Mouse (Mus musculus) ES-CJ7 (cell line): Measurements from ENCODE around the gene Nat8f4.
"Not testable (repeated sequence)": the region's sequence is repeated elsewhere in the genome, so short reads cannot be mapped to it uniquely, and the experiment has no call there.

Source experiments
- DNase-seq: peaks from one replicate; pipeline ENCODE4 v3.0.0; 2011; ENCODE audit warnings: low read depth, low spot score

Gene Nat8f4

DNA sequence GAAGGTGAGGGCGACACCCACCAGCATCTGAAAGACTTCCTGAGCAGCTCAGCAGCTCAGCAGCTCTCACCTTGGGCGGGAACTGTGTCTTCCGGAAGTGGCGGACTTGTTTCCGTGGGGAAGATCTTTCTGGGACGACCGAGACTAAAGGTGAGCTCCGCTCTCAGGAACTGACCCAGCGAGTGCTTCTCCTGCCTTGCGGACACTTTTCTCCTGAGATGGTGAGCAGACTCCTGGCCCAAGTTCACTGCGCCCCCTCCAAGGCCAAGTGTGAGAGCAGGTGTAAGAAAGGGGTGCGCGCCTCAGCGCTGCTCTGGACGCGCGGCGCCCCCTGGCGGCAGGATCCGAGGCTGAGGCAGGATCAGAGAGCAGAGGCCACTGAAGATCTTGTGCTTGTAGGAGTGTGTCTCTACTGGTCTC is at the start of gene Nat8f4:
Gene Nat8f4, minus strand, starts transcription at position 243 of the 420 bp plus-strand sequence.
- DNase-seq = peak; percentile 75

DNA sequence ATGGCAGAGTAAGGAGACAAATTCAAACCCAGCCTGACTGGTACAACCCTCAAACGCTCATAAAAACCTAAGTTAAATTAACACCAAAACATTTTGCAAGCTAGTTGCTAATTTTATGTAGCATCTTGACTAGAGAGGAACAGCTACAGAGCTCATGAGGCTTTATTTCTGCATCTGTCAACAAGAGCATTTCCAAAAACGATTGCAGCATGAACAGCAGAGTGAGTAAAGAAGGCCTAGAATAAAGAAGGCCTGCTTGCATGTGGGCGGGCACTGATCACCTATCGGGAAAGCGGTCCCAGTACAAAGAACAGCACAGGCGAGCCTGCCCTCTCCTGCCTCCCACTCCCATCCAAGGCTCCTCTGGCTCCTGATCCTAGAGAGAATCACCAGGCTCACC is 43.9 kb upstream of the Nat8f4 start:
- DNase-seq = no peak

DNA sequence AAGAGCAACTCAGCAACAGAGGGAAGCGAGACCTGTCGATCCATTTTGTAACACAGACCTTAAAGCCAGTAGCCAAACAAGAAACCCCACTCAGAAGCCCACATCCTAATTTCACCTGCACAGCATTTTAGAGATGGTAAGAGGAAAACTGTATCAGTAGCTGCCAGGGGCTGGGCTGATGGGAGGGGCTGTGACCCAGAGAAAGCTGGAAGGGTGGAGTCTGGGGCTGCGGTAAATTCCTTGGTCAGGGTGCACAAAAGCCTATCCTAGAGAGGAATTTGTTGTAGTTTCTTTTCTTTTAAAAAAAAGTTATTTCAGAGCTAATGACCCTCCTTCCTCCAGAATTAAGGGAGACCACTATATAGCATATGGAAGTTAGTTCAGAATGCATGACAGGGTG is 37.8 kb upstream of the Nat8f4 start:
- no peak for DNase-seq

DNA sequence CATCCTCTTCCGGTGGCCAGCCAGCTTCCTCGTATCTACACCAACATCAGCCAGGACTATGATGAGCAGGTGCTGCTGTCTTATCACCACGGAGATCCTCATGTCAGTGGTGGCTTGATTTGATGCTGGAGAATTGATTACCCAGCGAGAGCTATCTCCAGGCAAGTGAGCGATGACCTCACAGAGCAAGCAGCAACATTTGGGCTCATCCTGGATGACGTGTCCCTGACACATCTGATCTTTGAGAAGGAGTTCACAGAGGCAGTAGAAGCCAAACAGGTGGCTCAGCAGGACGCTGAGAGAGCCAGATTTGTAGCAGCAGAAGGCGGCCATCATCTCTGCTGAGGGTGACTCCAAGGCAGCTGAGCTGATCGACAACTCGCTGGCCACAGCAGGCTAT is 34.0 kb upstream of the Nat8f4 start:
- no peak for DNase-seq

DNA sequence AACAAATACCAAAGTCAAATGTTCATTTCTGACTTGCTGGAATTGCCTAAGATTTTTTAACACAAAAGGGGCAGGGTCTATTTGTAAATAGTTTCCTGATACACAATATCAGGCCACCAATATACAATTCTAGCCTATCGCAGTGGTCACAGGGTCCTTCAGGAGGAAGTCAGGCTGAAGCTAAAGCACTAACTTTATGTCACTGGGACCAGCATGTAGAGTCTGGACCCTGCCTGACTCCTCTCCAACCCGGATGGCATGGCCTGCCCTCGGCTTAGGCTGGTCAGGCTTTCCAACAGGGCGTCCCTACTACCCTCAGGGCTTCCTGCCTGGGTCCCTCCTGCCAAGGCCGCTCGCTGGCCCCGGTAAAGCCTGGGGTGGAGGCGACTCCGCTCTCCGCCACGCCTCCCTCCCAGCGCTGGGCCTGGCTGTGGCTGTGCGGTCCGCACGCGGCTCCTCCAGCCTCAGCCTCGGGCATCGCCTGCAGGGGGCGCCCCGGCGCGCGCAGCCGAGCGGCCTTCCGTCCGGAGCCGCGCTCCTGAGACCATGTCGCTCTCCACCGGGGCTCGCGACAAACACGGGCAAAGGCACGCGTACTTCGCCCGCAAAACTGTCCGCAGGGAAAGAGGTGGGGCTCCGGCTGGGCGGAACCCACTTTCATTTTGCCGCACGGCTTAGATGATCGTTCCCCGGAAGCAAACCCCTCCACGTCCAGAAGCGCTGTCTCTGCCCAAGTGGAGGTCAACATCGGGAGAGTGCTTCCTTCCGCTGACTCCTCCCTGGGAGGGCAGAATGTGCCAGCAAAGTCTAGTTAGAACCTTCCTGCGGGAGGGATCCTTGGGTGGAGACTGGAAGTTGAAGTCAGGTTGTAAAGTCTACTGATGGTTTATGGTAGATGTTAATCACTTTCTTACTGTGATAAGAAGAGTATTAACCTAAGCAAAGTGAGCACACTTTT is 32.1 kb upstream of the Nat8f4 start:
- peak; percentile 89 for DNase-seq

DNA sequence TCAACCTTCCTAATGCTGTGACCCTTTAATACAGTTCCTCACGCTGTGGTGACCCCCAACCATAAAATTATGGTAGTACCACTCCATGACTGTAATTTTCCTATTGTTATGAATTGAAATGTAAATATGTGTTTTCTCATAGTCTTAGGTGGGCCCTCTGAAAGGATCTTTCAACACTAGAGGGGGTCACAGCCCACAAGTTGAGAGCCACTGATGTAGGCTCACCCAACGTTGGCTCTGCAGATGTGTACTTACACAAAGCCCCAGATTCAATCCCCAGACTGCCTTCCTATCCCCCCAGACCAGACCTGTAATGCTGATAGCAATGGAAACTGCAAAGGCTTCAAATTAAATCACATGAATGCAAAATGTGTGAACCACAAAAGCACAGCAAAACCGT is 31.0 kb upstream of the Nat8f4 start:
- no peak for DNase-seq

DNA sequence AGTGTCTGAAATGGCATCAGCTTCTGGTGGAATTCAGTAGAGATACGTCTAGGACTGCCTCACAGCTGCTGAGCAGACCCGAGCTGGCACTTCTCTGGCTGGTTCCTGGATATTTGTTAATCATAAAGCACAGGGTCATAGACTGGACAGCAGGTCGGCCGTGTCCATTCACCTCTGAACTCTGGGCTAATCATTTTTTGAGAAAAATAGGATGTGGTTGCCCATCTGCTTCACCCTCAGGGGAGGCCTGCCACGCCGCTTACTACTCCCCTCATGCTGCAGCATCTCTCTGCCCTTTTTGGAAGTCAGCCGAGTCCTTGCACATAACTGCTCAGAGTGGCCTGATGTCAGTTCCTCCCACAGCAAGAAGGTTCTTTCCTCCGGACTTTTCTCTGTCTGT is 29.4 kb upstream of the Nat8f4 start:
- no peak for DNase-seq

DNA sequence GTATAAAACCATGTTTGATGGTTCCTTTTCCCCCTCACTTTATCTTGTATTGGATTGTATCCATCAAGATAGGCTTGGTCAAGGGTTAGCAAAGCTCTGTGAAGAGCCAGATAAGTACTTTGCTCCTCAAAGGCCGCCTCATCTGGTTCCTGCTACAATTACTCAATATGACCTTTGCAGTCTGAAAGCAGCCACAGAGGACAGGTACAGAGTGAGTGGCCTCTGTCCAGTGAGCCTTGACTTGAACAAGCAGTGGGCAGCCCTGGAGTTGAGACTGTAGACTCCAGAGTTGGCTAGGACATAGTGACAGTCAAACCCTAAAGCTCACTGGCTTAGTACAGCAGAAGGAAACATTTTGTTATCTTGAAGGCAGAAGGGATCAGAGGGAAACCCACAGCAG is 24.6 kb upstream of the Nat8f4 start:
- DNase-seq = no peak

DNA sequence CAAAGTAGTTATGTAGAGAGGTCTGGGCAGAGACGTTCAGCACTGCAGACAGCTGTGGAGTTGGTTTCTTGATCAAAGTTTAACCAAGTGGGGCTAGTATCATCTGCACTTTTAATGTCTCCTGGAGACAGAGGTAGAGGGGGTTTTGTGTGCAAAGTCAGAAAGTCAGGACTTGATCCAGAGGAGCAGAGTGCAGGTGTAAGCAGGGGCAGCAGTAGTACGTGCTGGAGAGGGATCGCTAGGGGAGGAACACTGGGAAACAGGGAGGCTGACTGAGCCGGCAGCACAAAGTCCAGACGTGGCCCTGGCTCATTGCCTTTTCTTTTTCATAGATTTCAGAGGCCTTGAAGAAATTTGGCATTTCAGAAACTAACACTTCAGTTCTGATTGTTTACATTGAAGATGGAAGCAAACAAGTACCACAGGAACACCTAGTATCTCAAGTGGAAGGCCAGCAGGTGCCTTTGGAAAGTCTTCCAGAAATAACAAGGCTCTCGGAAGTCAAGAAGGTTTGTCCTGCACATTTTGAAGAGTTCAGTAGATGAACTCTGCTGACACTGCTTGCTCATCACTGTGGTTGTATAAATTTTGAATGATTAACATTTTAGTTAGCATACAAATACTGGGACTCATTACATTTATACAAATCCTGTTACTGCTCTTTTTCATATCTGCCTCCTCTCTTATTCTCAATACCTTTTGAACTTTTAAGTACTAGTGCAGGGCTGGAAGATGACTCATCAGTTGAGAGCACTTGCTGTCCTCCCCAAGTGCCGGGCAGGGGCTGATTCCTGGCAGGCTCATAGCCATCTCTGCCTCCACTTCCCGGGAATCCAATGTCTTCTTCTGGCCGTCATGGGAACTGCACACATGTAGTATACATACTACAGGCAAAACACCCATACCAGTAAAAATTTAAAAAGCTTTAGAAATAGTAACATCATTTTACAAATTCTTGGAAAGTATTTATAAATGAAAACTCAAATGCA is 23.1 kb upstream of the Nat8f4 start:
- DNase-seq = no peak

DNA sequence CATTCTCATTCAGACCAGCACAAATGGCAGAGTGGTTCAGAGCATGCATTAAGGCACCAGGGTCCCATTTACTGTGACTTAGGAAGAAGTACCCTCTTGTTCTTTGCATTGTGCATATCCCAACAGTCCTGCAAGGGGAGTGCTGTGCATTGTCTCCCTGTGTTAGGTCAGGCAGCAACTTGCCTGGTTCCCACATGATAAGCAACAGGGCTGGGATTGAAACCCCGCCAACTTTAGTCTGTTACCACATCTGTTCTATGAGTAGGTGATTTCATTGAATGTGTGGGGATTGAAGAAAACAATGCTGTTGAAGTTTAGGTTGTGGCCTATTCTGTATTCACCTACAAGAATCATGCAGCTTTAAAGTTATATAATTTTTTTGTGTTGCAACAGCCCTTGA is 22.0 kb upstream of the Nat8f4 start:
- no peak for DNase-seq

DNA sequence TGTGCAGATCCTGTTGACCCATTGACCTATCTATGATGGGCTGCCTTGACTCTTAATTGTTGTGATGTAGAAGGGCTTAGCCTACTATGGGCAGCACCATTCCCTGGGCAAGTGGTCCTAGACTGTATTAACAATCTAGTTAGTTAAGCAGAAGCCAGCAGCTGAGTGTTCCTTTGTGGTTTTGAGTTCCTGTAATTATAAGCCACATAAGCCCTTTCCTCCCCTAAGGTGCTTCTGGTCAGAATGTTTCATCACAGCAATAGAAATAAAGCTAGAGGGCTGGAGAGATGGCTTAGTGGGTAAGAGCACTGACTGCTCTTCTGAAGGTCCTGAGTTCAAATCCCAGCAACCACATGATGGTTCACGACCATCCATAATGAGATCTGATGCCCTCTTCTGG is 19.0 kb upstream of the Nat8f4 start:
- DNase-seq = no peak

DNA sequence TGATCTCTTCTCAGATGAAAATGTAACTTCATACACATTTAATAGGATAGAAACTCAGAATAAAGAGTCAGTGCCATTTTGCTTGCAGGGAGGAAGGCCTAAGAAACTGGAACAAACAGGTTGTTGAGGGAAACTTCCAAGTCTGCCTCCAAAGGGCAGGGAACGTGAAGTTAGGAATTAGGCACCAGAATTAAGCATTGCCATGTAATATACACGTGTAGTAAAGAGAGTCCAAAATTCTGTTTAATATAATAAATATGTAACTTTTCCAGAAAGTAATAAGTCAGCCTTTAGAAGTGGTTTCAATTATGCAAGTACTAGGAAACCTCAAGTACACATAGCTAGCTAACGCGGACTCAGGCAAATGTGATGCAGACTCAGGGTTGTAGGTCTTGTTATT is 14.7 kb upstream of the Nat8f4 start:
- DNase-seq = no peak

DNA sequence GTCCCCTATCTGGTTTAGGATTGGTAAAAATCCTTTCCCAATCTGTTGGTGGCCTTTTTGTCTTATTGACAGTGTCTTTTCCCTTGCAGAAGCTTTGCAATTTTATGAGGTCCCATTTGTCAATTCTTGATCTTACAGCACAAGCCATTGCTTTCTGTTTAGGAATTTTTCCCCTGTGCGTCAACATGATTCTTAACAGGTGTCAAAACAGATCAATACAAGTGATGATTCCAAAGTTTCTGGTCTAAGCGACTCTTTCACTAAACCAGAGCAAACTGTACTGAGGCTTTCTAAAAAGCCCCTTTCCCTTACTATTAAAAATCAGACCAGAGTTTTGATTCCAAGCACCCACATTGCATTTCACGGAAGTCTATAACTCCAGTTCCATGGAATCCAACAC is 13.7 kb upstream of the Nat8f4 start:
- DNase-seq = not testable (repeated sequence)

DNA sequence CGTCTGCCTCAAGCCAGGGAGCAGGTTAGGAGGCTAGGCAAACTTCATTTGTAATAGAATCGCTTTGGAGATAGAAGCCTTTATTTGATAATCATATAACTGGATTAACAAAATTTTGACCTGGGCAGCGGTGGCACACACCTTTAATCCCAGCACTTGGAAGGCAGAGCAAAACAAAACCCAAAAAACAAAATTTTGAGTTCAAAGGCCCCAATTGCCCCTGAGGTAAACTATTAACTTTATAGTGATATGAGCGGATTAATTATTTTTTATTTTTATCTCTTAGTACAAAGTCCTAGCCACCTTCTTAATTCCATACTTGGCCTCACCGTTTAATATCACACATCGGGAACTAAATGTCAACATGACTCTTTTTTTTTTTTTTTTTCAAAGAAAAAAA is 11.9 kb upstream of the Nat8f4 start:
- no peak for DNase-seq

DNA sequence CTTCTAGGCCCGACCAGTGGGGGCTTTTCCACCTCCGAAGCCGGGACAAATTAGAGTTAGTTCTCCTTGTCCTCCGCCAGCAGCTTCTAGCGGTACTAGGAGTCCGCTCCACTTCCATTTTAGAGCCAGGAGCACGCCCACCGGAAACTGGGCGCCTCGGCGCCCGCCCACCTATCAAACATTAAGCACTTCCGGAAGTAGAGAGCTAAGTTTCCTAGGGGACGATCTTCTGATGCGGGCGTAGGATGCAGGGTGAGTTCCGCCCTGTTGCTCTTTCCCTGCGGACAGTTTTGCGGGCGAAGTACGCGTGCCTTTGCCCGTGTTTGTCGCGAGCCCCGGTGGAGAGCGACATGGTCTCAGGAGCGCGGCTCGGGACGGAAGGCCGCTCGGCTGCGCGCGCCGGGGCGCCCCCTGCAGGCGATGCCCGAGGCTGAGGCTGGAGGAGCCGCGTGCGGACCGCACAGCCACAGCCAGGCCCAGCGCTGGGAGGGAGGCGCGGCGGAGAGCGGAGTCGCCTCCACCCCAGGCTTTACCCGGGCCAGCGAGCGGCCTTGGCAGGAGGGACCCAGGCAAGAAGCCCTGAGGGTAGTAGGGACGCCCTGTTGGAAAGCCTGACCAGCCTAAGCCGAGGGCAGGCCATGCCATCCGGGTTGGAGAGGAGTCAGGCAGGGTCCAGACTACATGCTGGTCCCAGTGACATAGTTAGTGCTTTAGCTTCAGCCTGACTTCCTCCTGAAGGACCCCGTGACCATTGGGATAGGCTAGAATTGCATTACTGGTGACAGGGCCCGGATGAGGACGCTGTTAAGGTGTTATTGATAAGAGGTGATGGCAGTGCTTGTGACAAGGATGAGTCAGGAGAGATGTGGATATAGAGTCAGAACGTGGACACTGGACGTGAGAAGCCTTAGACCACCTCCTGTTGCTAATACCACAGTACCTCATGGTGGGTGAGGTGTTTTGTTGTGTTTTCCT is 11.1 kb upstream of the Nat8f4 start, which contains the start of gene Nat8f1:
Gene Nat8f1, minus strand, starts transcription at position 149 of the 975 bp plus-strand sequence.
- DNase-seq = peak; percentile 90

DNA sequence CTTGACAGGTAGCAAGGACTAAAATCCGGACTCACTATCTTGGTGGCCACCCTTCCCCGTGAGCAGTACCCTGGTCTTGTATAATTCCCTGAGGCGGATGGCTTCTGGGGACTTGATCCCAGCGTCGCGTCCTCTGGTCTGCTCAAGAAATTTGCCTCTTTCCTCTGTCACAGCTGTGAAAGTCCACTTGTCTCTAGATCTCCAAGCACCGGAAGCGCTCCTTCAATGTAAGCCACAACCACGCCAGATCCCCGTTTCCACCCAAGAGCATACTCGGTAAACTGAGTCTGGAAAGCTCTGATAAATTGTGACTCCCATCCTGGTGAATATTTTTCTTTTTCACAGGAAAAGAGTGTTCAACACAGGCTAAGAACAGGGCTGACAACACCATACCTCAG is 10.5 kb upstream of the Nat8f4 start:
- DNase-seq = no peak

DNA sequence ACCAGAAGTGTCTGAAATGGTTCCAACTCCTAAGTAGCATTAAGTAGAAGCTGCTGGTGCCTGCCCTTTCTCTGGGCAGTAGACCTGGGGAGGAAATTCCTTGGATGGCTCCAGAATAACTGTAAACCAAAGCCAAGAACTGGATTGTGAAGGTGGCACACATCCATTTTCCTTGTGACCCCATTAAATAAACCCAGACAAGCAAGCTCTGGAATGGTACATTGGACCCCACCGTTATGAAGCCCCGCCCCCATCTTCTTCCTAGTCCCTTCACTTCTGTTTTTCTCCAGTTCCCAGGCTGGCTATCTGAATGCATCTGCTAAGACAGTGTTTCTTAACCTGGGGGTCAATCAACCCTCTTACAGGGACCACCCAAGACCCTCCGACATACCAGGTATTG is 6.9 kb upstream of the Nat8f4 start, which contains the start of gene Tprkb:
Gene Tprkb, plus strand, starts transcription at position 279 of the 400 bp plus-strand sequence.
- no peak for DNase-seq

DNA sequence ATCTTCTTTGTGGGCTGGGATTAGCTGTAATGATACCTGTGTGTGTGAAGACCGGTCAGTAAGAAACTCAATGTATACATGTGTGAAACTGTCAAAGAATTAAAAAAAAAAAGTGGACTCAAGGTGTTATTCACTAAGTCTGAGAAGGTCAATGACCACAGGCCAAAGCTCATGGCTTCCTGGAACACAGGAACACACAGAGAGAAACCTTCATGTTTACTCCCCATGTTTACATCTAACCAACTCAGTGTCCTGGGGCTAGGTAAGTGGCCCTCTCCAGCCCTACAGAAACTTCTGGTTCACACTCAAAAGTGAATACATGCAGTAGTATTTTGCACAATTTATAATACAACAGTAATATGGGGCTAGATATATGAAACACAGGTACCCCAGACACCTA is 5.0 kb upstream of the Nat8f4 start:
- no peak for DNase-seq

DNA sequence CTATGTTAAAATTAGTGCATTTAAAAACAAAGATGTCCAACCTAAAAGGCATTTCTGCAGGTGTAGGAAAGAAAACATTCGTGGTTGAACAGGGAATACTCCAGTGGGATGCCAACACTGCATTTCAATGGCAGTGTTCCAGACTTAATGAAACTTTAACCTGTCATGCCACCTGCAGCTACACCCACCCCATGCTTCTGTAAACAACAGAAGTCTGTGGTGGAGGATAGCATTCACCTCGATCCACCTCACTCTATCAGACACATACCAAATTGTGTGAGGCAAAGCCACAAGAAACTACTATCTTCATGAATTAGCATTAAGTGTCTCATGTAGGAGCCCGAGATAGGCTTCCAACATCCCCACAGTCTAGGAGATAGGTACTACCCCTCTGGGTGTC is 3.7 kb upstream of the Nat8f4 start:
- DNase-seq = no peak

DNA sequence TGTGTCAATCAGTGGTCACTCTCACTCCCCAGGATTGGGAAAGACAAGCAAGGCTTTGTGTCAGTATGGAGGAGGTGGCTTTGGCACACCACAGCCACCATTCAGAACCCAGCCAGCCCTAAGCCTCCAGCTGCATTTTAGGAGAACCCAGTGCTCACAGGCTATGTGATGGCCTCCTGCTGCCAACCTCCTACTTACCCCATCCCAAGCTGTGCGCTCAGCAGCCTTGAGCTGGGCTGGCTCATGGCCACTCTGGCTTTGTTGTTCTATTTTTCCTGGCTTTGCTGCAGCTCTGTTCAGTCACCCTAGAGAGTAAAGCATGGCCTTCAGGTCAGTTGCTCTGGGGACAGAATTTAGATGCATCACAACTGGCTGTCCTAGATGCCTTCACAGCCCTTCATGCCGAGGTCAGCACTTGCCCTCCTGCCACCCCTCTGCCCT is 2.2 kb upstream of the Nat8f4 start:
- DNase-seq = not testable (repeated sequence)

DNA sequence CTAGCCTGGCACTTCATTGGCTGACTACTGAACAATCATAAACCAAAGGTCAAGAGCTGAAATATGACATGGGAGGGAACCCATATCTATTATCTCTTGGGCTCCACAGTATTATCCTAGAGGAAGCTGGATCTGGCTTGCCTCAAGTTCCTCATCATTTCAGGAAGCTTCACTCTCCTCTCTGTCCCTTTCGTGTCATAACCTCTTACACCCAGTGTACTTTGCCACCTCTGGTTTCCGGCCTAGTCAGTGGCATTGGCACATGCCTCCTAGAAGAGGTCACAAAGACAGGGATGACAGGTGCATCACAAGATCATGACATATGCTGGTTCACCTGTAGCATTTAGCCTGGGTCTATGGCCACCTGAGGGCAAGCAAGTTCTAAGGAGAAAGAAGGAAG is 2.4 kb downstream of the Nat8f4 start:
- no peak for DNase-seq
